Mouse (Mus musculus) CD4-positive, CD25-positive, alpha-beta regulatory T cell, adult 4 months (primary cell): Measurements from ENCODE around the gene Il6ra. TPM values are rescaled to one million over a fixed set of nuclear protein-coding genes. Genes with fewer than 3 reads are reported as not detected.
"Not testable (repeated sequence)": the region's sequence is repeated elsewhere in the genome, so short reads cannot be mapped to it uniquely, and the experiment has no call there.

ENCODE experiments used
- ATAC-seq: one replicate; pipeline ENCODE4 v1.8.0; 2017
- polyA plus RNA-seq, 2 experiments: library from polyadenylated mRNA; unstranded; fragments of 100-300 nt; shearing (Covaris generic); gene quantifications; one replicate each; pipeline ENCODE4 v1.2.1; 2017

Gene Il6ra
- polyA plus RNA-seq, 2 experiments from 2014 or later, result 18.3 to 20.4 TPM

DNA sequence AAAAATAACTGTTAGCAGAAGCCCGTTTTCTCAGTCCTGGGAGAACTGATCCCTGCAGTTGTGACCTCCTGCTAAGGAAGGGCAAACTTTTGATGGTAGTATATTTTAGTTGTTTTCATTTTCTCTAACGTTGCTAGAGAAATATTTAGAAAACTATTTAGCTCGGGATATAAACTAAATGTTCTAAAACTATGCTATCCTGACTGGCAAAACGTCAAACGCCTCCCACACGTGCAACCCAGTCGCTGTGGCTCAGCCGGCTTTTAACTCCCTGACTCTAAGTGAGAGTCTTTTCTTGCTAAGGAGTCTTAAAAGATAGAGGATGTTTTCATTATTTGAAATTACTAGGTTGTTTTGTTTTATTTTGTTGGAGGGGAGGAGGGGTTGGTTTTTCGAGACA is 38.0 kb downstream of the Il6ra start:
- no peak for ATAC-seq

DNA sequence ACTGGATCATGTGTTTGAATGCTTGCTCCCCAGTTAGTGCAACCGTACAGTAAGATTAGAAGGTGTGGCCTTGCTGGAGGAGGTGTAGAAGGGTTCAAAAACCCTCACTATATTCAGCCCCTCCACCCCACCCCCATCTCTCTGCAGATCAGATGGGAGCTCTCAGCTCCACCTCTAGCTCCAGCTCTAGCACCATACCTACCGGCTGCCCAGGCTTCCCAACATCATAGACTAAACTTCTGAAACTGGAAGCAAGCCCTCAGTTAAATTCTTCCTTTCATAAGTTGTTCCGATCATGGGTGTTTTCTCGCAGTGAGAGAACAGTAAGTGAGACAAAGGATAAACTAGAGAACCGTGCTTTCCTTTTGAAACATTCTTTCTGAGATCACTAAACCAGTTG is 38.9 kb downstream of the Il6ra start:
- ATAC-seq, result no peak

DNA sequence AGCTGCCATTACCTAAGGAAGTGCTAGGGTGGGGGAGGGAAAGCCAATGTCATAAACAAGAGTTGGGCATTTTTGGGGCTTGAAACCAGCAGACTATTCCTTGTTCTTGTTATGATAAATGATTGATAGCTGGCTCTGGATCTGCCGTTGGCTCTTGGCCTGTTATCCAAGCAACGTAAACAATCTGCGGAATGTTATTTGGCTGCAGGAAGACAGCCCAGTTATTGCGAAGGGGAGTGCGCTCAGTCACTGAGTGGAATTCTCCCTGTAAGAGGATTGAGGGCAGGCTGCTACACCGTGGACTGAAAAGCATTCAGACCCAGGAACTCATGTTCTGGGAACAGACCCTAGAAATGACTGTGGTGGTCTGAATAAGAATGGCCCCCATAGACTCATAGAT is 40.3 kb downstream of the Il6ra start:
- ATAC-seq, result no peak

DNA sequence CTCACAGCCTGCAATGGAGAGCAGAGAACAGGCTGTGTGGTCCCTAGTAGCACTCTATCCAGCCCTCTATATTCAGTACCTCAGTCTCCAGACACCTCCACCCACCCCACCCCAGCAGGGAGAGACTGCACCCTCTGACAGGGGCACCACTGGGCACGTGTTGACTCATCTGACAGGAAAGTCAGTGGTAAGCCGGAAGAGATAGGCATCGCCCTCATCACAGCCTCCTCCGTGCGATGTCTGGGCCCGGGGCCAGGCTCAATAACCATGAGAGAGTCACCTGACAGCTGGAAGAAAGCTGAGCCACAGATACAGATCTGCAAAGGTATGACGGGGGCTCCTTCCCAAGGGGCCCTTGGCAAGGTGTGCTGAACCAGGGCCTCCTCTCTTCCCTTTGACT is 40.8 kb downstream of the Il6ra start:
- ATAC-seq, result peak; percentile 81

DNA sequence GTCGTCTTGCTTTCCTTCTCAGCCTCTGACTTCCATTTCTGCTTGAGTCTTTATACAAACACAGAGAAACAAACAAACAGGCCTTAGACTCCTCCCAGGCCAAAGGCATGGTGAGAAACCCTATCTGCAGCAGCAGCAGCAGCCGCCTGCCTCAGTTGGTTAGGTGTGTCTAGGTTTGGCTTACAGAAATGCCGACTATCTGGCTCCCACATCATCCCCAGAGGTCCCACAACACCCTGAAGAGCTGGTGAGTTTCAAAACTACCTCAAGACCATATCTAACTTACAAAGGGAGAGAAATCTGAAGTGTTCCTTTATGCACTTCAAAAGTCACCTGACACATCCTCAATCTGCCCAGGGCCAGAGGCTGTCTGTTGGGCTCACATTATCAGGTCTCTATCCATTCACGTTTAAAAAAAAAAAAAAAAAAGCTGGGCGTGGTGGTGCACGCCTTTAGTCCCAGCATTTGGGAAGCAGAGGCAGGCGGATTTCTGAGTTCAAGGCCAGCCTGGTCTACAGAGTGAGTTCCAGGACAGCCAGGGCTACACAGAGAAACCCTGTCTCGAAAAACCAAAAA is 41.6 kb downstream of the Il6ra start:
- ATAC-seq, result no peak

DNA sequence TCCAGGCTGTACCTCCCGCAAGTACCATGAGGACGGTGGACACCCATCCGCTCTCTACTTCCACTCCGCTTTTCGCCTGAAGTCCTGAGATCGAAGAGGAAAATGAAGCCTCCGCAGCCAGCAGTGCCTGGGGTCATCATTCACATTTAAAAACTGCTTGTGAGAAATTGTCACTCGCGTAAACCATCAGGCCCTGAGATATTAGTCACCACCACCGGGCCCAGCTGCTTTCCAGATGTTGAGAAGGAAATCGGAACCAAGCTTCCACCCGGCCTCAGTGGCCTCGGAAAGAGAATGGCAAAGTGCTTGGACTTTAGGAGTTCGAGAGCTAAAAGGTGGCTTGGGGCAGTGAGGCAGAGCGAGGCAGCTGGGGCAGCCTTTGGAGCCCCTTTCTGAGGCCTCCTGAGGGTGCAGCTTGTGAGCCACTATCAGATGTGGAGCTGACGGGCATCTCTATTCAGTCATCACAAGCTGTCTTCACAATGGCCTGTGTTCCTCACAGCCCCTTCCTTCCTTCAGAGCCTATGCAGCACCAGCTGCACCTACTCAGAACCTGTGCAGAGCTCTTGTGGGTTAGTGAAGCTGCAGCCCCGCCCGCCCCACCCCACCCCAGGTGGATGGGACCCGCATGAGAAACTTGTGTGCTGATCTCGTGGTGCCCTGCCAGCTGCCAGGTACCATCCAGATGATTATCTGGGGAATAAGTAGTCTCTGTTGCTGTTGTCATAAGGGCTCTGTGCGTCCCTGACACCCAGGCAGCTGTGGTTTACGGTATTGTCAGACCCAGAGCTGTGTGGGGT is 42.3 kb downstream of the Il6ra start:
- ATAC-seq, result peak; percentile 22

DNA sequence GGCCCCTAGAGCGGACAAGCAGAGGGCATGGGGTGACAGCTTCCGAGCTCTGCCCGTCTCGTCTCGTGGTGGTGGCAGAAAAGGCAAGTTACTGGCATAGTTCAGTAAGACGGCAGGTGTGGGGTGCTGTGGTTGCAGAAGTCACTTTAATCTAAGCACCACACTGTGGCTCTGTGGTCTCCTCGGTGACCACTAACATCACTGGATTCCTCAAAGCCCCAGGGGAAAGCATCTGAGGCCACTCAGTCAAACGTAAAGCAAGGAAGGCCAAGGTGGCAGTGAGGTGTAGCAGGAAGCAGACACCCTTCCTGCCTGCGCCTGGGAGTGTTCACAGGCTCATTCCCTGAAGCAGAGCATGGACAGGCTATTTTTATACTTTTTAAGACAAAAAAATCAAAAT is 43.4 kb downstream of the Il6ra start:
- peak; percentile 10 for ATAC-seq

DNA sequence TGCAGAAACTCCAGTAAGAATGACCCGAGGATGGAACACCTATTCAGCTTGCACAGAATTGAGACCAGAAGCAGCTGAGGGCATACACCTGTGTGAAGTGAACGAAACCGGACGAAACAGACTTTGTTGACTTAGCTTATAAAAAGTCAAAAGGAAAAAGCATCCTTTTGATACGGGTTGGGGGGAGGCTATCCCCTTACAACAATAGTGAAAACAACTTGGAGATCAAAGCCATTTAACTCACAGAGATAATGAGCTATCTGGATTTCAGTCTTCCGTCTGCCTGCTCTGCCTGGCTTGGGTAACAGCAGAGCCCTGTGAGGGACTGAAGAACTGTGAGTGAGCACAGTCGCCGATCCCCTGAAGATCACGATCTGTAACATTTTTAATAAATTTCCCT is 44.0 kb downstream of the Il6ra start:
- ATAC-seq, result no peak

DNA sequence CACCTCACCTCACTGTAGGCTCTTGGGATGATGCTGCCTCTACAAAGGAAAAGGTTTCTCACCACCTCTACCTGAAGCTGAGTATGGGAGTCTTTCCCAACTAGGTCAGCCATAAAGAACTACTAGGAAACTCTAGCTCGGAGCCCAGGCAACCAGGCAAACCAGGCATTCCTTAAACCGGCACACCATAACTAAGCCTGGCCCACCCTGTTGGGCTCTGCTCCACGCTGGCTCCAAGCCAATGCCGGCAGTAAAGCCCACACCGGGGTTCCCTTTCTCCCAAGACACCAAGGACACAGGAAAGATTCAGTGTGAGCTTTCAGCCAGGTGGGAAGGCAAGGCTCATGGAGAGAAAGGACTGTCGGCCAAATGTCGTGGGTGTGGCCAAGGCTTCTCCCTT is 44.6 kb downstream of the Il6ra start:
- no peak for ATAC-seq

DNA sequence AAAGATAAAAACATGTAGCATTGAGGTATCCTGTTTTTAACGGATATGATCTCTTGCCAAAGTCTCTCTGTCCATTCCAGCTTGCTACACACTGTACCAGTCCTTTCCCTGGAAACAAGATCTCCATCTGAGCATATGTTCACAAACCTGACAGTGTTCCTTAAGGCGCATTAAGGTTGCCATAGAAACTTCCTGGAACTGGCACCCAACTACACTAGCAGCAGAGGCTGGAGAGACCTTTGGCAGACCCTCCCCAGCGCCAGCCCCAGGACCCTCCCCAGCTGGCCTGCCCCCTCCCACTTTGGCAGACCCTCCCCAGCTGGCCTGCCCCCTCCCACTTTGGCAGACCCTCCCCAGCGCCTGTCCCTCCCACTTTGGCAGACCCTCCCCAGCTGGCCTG is 45.3 kb downstream of the Il6ra start:
- ATAC-seq, result no peak

DNA sequence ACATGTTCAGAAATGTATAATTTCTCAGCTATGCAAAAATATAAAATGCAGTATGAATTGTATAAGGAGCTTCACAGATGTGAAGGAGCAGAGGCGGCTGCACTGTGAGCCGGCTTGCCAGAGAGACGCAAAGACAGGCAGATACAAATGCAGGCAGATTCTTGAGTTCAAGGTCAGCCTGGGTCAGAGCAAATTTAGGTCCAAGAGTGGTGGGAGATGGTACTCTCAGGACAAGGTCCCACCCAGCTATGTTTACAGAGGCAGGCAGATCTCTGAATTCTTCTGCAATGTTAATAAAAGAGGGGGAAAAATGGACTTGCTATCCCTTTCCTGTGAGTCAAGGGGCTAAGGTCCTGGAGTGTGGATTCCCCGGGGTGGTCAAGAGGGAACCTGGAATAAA is 47.2 kb downstream of the Il6ra start:
- no peak for ATAC-seq

DNA sequence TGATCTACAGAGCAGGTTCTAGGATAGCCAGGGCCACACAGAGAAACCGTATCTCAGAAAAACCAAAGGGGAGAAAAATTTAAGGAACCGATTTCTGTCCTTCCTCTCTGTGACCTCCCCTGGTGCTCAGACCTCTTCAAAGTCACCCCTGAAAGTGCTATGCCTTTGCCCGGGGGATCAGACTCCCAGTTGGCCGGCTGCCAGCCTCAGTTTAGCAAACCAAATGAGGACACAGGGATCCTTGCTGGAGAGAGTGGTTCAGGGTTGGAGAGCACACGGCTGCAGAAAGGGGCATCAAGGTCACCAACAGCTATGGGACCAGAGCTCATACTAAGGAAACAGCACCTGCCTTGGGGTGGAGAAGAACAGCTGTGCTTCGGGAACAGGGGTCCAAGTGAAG is 48.0 kb downstream of the Il6ra start:
- no peak for ATAC-seq

DNA sequence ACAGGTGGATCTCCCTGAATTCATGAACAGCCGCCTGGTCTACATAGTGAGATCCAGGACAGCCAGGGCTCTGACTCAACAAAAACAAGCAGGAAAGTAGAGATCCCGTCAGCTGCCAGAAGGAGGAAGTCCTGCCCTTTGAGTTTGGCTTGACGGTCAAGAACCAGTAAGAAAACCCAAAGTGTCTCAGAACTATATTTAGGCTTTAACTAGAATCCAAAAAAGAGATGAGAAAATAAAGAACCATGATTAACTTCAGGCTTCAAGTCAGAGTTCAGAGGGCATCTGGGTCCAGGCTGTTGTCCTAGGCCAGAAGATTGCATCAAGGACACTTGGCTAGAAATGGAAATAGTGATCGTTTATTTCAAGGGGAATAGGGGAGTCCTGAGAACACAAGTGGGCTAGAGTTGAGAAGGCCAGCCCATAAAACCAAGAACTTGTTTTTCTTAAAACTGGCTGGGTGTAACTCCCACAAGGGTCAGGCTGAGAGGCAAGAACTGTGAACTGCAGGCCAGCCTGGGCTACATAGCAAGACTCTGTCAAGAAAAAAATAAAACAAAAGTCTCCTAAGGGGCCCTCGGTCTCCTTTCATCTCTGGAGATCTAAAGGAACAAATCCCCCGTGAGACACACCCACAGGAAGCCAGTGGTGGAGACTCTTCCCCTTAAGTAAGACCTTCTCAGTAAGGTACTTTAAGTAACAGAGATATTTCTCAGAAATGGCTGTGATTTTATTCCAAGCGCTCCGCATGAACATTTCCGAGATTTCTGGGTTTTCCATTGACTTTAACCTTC is 49.1 kb downstream of the Il6ra start:
- peak; percentile 77 for ATAC-seq

DNA sequence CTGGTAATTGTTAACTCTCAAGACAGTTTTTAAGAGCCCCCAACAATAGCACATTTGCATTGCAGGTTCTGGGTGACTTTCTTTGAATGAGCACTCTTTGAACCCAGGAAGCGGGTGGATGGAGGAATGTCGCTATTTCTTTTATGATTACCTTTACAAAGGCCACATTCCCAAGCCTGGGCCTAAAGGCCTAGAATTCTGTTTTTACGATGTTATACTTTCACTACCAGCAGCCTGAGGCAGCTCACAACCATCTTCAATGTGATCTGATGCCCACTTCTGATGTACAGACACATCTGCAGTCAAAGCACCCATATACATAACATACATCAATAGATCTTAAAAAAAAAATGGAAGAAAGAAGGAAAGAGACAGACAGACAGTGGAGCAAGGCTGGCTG is 49.7 kb downstream of the Il6ra start:
- not testable (repeated sequence) for ATAC-seq

DNA sequence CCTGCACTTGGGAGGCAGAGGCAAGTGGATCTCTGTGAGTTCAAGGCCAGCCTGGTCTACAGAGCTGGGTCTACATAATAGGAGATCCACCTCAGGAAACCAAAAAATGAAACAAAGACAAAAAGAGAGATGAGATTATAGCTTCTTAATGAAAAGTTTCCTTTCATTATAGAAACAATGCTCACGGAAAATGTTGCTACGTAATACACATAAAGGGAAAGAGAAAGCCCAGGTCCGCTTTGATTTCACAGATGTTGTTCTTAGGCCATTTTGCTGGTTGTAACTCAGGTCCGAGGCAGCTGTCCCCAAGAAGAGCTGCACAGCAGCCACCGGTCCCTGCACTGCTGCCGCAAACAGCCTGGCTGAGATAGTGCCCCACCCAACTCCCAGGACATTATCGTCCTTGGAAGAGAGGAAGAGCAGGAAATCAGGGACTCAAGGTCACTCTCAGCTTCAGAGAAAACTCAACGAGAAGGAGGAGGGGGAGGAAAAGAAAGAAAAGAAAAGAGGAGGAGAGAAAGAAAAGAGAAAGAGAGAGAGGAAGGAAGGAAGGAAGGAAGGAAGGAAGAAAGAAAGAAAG is 50.7 kb downstream of the Il6ra start:
- ATAC-seq, result no peak

DNA sequence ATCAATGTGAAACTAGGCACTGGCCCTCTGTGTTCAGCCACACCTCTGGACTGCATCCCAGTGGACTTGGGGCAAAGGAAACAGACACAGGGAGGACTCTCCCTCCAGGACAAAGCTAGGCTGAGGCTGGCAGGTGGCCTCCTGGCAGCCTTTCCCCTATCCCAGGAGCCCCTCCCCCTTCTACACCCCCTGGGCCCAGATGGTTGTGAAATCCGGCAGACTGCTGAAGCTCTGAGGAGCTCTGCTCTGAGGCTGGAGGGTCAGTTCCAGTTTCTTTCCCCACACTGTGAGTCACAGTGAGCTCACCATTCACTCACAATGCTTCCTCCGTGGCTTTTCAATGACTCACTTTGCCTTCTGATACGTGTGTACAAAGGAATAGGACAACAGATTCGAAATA is 51.9 kb downstream of the Il6ra start:
- ATAC-seq, result peak; percentile 7

DNA sequence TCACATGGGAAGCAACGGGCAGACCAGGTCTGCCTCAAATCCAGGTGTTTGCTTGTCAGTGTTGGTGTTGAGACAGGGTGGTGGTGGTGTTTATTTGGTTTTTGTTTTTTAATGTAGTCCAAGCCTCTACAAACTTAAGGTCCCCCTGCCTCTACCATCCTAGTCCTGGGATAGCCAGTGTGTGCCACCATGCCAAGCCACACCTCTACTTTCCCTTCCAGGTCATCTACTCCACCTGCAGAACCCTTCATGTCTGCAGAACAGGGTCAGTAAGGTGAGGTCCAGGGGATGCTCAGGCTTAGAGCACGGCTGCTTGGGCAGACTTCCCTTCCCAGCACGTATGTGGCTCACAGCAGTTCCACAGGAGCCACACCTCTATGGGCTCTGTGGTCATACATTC is 52.7 kb downstream of the Il6ra start:
- ATAC-seq, result no peak

DNA sequence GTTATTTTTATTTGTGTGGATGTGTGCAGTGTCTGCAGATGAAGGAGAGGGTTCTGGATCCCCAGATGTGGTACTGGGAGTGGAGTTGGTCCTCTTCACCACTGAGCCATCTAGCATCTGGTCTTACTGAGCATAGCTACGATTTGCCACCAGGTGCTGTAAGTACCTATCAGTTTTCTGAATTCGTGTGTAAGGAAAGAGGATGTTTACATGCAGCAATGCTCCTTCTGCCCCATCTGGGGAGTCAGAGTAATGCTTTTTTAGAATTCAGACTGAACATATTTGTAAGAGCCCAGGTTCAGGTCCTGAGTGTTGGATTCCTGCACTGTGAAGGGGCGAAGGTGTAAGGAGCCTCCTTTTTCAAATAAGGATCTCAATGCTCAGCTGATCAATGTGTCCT is 53.1 kb downstream of the Il6ra start:
- peak; percentile 59 for ATAC-seq

DNA sequence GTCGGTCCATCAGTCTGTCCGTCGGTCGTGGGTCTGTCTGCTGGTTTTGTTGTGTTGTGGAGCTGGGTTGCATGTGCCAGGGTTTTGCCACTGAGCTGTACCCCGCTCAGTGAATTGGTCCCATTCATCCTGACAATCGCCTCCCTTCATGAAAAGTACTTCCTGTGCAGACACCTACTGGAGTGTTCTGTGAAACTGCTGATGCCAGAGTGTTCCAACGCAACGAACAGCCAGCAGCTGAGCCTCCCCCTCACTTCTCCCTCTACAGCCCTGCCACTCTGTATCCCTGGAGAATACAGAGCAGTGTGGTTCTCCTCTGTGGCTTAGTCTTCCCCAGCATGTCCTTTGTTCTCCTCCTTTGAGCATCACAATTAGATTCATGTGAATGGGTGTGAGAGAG is 54.1 kb downstream of the Il6ra start:
- ATAC-seq, result no peak

DNA sequence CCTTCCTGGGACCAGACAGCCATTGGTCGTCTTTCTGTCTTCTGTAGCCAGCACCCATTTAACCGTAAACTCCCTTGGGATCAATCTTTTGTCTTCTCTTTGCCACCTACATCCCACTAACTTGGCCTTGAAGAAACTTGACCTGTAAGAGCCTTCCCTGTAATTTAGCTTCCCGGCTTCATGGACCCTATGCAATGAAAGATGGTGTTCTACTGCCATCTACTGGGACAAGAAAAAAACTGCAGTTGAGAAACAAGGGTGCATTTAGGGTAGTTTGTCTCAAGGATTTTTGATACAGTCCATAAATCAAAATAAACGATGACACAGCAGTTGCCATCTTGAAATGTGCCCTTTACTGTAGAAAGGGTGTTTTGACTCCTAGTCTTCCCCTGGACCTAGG is 54.9 kb downstream of the Il6ra start:
- no peak for ATAC-seq

DNA sequence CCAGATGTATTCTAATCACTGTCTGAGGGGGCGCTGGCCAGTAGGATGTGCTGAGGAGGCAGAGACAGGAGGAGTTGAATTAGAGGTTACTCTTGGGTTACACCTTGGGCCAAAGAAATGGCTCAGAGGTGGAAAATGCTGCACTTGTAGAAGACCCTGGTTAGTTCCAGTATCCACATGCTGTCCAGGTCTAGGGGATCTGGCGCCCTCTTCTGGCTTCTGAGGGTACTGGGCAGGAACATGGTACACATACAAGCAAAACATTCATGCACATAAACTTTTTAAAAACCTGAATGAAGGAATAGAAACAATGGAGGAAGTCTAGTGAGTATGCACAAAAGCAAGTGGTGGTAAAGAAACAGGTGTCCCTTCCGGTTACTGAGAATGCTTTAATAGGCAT is 55.6 kb downstream of the Il6ra start:
- ATAC-seq, result no peak

DNA sequence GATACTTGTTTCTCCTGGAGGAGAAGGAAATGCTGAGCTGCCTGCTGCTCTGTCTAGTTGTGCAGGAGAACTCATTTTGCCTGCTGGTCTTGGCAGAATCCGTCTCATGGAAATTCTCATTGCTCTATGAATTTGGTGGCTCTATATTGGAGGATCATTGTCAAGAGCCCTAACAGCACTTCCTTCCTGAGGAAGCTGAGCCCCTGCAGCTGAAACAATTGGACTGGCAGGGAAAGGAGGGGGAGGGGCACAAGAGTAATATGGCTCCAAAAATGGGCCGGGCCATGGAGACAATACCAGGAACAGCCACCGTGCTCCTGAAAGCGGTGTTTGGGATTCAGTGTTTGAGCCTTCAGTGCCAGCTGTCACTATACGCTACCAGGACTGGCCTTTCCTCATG is 59.2 kb downstream of the Il6ra start:
- no peak for ATAC-seq

DNA sequence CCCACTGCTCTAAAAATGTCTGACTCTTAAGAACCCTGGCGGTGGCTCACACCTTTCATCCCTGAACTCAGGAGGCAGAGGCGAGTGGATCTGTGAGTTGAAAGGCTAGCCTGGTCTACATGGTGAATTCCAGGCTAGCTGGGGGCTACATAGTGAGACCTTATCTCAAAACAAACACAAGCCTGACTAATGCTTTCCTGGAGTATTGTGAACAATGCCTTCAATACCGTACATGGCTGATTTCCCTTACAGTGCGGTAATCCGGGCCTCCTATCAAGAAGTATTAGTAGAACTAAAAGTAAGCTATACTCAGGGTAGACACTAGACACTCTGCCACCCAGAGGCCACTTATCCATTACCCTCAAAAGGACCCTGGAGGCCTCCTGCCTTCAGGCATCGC is 64.9 kb downstream of the Il6ra start:
- no peak for ATAC-seq

DNA sequence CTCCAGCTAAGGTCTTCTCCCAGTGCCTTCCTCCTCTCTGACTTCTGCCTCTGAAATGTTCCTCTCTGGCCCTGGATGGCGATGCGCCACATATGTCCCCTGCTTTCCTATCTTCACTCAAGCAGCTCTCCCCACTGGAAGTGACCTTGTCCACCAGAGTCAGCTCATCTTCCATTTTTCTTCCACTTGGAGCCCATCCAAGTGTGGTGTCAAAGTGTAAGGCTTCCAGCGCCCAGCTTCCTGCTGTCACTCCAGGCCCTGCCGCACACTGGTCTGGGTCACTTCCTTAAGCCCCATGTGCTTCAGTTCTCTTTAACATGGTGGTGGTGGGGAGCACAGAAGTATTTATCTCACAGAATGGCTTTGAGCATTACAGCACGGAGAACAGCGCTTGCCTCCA is 65.4 kb downstream of the Il6ra start:
- ATAC-seq, result no peak
